Mouse (Mus musculus) left cerebral cortex, adult 8-10 months (tissue): ENCODE data around the gene Spag7. TPM values are rescaled to one million over a fixed set of nuclear protein-coding genes. Genes with fewer than 3 reads are reported as not detected.
A peak's percentile ranks its signal among the peaks of the same experiment; 100 is the strongest.

Experiments
- DNase-seq, 2 experiments: peaks; one replicate each; pipeline ENCODE4 v3.0.0; 2022; ENCODE audit warnings: low spot score in 2 of 2
- total RNA-seq, 4 experiments: library from RNA; stranded (reverse); gene quantifications; 2 replicates each; pipeline ENCODE4 v1.2.4; 2022

Spag7 gene
- total RNA-seq, 4 experiments from 2014 or later: 52.5 to 69.9 (median 59.3) TPM

DNA sequence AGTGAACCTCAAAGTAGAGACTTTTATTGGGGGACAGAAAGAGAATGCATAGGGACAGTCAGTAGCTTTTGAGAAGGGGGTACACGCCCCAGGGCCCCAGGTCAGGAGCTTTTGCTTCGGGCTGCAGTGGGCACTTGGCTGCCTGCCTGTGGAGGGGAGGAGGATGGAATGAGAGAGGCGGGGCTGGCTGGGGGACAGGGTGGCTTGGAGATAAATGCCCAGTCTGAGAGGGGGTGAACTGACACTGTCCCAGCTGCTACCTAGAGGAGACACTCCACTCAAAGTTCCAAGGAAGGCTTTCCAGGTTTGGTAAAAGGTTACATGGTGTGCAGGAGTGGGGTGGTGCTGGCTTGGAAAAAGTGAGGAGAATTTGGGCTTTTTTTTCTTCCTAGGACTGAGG lies 12.3 kb downstream of the Spag7 start, which contains the start of gene Eno3:
Eno3 (plus strand) TSS at position 239 of the 400 bp plus-strand sequence.
- DNase-seq: no peak

DNA sequence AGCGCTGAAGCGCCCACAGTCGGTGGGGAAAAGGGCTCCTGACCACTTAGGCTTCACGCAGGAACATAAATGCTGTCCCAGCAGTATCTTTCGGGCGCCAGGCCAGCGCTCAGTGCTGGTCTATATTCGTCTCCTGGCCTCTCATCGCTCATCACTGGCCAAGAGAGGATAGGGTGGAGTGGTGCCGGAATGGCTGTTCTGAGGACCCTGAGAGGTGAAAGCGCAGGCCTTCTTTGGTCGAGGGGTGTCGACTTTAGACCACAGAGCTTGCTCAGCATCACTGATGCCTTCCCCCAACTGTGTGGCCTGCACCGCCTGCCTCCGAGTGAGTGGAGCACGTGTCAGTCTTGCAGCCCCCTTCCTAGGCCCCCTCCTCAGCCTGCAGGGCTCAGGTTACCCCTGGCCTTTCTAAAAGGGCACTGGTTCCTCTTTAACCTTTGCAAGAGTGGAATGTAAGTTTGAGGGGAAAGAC lies 12.7 kb downstream of the Spag7 start:
- no peak for DNase-seq

DNA sequence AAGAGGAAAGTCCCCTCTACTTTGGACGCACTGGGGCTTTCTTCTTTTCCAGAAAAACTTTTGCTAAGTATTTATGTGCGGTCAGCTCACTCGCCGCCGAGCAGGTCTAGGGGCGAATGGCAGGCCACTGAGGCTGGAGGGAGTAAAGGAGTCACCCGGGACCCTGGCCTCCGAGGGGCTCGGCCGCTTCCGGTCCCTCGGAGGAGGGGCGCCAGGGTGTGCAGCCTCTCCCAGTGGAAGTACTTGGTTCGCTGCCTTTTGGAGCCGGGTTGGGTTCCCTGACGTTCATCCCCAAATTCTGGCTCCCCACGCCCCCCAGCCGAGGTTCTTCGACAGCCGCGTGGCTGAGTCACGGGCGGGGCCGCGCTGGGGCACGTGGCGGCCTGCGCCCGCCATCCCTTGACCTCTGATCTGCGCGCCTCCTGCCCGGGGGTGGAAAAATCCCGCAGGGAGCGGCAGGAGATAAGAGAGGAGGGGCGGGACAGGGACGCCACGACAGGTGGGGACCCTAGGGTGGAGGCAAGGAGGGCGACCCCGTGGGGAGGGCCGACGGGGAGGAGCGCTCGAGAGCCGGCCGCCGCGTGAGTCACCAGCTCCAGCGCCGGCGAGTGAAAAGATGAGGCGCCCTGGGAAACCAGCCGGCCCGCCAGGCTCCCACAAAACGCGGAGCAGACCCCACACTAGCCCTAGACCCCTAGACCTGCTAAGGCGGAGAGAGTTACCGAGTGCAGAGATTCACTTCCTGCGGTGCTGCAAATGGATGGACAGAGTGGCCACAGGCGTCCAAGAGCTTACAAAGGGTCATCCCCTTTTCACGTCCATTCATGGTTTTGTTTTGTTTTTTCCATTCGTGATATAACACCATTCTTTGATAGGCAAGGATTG lies 13.4 kb downstream of the Spag7 start:
- peak in 1 of 2 experiments; percentile 20 for DNase-seq

DNA sequence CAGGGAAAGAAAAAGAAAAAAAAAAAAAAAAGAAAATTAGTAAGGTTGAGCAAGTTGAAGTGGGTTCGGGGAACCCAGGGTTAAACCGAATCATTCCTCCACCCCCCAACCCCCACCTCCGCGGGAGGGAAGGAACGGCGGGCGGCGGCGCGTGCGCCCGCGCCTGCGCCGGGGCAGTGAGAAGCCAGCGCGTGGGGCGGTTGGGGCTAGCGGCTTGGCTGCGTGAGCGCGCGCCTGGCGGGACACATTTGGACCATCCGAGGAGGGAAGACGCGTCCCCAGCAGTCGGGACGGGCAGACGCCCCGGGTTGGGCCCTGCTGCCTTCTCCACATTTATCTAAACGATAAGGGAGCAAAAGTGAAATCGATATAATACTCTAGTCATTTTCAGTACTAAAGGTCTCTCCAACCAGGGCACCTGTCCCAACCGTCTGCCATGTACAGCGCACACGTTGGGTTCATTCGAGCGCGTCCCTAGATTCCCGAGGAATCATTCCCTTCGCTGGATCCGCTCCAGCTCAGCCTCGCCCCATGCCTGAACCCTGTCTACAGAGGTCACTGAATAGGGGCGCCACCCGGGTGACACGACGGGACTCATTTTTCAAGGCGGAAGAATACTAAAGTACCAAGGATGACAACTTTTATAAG lies 14.2 kb downstream of the Spag7 start:
- peak in 1 of 2 experiments; percentile 60 for DNase-seq

DNA sequence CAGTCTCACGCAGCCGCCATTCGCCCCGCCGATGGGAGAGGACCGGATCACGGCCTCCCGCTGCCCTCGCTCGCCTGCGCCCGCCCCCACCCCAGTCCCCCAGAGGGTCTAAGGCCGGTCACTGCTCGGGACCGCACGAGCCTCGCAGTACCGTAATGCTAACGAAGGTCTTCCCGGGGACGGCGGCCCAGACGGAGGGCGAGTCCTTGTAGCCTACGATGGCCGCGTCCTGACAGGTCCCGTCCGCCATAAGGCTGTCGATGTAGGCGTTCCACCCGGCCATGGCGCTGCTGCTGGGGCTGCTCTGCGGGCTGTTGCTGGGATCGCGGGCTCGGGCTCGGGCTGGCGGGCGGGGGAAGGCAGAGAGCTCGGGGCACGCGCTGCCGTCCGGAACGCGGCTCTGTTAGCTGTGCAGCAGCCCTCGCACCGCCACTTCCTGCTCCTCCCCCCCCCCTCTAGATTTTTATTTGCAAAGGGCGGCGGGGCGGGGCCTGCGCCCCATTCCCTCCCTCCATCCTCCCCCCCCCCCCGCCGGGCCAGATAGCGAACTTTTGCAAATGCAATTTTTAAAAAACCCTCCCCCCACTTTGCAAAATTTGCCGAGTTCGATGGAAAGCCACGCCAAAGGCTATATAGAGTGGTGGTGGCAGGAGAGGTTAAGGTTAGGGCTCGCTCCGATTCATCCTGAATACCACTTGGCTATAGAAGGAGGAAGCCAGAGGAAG lies 14.9 kb downstream of the Spag7 start, which contains the start of gene Pfn1:
Pfn1 (minus strand) TSS at position 447 of the 725 bp plus-strand sequence.
- DNase-seq: peak in 1 of 2 experiments; percentile 41

DNA sequence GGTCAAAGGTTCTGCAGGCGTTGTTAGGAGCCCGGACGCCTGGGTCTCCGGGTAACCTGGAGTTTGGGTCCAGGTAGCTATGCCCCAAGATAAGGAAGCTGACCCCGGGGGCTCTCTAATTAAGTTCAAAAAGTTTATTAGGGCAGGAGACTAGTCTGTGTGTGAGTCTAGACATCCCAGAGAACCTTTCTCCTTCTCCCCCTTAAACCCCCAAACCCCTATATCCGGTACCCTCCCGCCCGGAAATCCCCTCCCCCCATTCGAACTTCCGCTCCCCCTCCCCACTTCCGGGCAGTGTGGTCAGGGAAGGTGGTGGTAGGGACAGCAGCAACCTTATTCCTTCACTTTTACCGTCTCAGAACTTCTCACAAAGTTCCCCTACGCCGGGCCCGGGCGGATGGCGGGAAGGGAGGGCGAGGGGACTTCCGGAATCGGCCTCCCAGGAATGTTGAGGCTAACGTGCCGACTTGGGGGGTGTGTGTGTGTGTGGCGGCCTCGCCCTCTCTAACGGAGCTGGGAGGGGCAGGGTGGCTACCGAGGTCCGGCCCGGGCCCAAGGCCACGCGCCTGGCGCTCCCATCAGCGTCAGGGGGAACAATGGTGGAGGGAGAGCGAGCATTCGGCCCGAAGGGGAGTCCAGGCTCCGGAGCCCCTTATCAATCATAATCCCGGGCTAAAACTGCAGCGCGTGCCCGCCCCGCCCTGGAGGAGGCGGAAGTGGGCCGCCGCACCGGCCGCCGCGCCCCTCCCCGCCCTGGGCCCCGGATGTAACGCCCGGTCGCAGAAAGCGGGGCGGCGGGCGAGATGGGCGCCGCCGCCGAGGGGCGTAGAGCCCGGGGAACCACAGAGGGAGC lies 15.6 kb downstream of the Spag7 start:
- DNase-seq: no peak

DNA sequence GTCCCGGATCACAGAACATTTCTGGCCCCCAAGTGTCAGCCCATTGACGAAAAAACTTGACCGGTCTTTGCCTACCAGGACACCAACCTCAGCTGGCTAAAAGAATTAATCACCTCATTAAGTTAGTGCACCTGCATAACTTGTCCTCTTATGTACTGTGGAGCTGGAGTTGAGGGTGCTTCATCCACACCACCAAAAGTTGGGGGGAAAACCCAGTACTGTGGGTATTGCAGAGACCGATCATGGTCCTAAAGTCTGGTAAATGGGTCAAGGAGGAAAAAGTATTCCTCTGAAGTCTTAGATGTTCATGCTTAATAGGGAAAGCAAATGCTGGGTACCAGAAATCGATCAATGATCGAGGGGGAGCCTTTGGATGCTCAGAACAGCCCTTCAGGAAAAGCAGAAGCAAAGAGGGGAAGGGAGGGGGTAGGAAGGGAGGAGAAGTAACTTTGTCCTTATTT lies 16.3 kb downstream of the Spag7 start:
- no peak for DNase-seq

DNA sequence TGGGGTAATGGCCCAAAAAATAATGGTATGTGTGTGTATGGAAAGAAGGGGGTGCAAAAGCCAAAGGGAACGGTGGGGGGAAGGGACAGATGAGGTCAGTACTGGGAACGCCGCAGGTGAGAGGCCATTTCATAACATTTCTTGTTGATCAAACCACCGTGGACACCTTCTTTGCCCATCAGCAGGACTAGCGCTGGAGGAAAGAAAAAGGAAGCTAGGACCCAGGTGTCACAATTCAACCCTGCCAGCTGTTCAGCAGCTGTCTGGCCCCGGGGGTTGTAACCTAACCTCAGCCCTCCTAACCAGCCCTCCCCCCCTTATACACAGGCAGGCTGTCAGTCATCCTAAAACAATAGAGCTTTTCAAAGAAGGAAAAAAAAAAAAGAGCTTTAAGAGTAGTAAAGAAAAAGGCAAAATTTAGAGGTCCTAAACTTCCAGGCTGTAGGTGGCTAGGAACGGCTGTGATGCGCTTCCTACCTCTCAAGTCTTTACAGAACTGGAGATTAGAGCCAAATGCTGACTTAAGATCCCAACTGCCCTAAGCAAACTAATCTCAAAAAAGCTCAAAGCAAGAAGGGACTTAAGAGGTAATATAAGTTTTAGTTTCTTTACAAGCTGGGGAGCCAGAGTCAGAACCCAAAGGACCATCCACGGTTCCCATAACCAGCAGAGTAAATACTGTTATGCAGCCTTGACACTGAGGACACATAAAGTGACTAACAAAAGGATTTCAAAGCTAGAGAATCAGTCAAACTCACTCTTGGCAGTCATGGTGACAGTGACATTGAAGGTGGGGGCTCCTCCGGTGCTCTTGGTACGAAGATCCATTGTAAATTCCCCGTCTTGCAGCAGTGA lies 17.0 kb downstream of the Spag7 start:
- DNase-seq: no peak

DNA sequence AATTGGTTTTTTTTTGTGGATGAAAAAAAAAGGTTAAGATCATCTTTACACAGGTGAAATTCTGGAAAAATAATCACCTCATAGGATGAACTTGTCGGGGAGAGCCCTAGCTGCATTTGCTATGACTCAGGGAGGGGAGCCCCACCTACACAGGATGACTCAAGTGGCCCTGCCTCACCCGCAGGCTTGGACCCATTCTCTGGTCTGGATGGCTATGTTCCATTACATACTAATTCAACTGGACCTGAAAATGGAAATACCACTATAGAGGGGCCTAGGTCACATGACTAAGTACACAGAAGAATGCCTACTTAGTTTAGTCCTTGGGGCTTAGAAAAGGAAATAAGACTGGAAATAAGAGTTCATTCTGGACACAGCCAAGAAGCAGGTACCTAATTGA lies 17.8 kb downstream of the Spag7 start:
- no peak for DNase-seq

DNA sequence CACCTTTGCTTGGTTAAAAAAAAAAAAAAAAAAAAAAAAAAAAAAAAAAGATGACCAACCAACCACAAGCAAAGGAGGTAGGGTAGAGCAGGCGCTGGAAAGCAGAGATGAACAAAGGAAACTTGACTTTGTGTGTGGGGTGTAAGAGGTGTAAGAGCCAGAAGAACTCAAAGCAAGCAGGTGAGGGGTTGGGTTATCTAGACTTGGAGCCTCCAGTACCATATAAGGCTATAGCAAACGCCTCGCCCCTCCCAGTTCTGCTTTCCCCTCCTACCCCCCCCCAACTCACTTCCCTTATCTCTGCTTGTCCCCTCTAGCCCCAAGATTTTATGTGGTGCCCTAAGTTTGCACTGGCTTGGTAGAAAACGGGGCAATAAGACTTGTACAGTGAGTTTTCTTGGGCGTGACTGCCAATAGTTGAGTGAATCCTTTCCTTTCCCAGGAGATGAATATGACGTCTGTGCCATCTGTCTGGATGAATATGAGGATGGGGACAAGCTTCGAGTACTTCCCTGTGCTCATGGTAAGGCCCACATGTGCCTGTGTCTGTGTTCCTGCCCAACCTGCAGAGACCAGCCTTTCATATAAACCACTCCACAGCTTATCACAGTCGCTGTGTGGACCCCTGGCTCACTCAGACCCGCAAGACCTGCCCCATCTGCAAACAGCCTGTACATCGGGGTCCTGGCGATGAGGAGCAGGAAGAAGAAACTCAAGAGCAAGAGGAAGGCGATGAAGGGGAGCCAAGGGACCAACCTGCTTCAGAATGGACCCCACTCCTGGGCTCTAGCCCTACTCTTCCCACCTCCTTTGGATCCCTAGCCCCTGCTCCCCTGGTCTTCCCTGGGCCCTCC lies 18.7 kb downstream of the Spag7 start:
- no peak for DNase-seq

DNA sequence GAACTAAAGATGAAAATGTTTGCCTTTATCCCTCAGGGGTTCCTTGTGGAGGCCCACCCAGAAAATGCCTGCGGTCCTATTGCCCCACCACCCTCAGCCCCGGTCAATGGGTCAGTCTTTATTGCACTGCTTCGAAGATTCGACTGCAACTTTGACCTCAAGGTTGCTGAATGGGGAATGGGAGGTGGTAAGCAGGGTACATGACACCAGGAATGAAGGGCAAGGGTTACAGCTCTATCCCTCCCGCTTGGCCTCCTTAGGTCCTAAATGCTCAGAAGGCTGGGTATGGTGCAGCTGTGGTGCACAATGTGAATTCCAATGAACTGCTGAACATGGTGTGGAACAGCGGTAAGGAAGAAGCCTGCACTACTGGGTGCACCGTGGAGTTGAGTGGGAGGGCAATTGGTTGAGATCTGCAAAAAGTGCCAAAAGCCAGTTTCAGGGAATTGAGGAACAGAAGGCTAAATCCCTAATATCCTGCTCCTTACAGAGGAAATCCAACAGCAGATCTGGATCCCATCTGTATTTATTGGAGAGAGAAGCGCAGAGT lies 20.0 kb downstream of the Spag7 start:
- DNase-seq: no peak

DNA sequence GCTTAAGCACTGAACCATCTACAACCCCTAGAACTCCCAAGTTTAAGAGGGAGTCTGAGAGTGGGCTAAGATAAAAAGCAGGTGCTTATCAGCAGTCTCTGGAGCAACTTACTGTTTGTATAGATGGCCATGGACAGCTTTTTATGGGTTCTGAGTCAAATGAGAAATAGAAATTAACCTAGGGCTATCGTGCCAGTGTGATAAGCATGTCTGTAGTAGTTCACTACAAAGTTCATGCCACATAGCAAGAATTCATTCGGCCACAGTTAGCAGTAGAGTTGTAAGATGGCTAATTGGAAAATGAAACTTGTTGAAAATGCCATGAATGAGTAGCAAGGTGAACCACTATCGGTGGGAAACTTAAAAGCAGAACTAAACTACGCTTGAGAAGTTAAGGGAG lies 20.7 kb downstream of the Spag7 start:
- no peak for DNase-seq

DNA sequence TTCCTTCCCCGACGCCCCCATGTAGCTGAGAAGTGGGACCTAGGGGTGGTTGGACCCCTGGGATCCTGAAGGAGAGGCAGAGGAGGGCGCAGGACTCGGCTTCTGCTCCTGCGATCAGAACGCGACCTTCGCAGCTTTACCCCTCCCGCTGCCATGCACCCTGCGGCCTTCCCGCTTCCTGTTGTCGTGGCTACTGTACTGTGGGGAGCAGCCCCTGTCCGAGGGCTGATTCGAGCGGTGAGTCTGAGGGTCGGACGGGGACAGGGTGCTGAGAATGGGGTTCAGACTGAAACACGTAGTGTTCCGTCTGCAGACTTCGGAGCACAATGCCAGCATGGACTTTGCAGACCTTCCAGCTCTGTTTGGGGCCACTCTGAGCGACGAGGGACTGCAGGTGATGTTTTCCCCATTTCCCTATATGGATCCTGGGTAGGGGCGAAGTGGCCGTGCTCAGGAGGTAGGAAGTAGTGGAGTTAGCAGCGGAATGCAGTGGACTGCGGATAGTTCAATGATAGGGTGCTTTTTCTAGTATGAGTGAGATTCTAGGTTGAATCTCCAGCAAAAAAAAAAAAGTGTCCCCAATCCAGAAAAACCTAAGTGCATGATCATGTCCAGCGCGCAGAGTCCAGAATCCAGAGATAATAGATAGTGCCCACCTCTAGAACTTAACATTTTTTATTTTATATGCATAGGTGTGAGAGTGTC lies 21.3 kb downstream of the Spag7 start:
- DNase-seq: no peak

DNA sequence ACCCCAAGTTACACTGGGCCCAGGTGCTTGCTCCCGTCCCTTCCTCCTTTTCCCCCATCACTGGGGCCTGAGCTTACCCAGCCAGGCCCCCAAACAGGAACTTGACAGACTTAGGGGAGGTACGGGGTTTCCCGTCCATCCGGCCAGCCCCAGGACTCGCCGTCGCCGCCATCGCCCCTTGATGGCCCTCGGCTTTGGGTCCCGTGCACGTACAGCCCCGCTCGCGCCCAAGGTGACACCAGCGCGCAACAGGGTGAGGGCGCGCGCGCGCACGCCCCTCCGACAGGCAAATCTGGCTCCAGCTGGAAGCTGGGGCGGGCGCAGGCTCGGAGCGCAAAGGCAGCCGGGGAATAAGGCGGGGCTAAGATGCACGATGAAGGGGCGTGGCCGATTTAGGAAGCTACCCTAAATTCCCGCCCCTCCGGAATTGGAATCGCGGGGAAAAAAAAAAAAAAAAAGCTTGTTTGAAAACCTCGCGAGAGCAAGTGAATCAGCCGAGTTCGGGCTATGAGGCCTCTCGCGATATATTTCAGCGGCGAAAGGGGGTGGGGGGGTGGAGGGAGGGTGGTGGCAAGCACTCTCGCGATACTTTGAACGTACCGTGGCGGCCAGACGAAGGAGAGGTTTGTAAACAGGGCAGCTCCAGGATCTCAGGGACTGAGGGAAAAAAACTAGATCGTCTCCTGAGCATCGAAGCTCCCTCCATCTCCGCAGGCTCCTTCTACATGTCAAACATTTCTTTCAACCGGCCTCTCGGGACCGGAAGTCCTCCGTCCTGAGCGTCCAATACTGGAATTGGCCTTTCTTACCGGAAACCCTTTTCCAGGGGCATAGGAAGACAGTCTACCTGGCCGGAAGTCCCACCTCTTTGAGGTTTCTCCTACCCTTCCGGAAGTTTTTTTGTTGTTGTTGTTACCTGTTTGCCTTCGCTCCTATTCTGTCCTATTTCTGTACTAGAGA lies 22.2 kb downstream of the Spag7 start, which contains the start of the genes Rnf167 and Slc25a11:
Rnf167 (plus strand) TSS at position 545 of the 960 bp plus-strand sequence.
Slc25a11 (minus strand) TSS at position 789 of the 960 bp plus-strand sequence.
- DNase-seq: peak; percentile 84 to 97

DNA sequence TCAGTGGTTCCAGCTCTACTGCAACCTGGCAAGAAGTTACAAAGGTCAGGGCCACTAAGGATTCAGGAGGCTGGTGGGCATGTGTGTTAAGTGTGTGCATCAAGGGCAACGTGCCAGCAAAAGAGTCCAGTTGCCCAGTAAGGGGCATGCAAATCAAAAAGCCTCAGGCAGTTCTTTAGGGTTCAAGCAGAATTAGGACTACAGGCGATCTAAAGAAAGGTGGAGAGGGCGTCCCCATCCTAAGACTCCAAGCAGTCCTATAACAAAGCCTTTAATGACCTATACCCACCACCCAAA lies 23.0 kb downstream of the Spag7 start:
- DNase-seq: no peak

DNA sequence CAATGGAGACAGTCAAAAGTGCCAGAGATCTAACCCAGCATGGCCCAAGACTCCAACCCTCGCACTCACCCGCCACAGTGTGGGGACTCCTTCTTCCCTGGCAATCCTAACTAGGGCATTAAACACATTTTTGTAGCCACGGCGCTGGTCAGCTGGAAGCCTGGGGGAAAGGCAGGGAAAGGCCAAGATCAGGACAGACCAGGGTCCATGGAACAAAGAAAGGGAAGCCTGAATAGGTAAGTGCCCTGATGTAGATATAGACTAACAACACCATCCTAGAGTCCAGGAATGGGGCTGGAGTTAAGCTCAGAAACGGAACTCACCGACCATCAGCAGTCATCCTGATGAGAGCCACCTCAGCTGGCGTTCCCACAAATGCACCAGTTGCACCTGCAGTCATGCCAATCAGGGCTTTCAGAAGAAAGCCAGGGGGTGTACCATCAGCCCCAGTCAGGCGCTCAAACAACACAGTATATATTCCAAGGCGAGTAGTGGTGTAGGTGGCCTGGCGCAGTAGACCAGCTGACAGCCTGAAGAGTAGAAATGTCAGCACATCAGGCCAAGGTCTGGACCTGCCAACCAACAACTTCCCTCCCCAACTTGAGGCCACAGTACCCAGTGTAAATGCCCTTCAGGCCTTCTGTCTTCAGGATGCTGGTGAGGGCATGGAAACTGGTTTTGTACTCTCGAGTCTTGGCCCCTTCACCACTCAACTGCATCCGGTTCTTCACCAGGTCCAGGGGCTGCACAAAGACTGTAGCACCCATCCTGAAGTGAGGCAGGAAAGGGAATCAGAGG lies 23.6 kb downstream of the Spag7 start:
- no peak for DNase-seq
